Mouse (Mus musculus): ENCODE measurements at regions not wholly inside any gene's neighbourhood (a gene's known extent, or its start where the extent isn't known, plus 50 kb on each side); places are given as distances from the start of the nearest gene placed in this dataset.

DNA sequence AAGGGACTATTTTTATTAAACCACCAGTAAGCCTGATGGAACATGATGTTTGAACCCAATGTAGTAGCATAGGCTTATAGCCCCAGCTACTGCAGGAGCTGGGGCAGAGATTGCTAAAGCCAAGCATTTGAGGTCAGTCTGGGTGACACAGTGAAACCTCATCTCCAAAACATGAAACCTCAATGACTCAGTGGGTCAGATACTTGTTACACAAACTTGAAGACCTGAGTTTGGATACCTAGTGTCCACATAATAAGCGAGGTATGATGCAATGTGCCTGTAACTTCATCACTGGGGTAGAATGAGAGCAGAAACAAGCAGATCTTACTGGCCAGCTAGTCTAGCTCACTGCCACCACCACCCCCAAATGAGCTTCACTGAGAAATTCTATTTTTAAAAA lies 2162.1 kb downstream of the Gm37988 start:
- TF ChIP-seq CTCF (IDR thresholded peaks at IDR 0.05; ENCODE audit: low read depth) (no peak), EP300 (IDR thresholded peaks at IDR 0.05; ENCODE audit: low read depth) (no peak)

Measured in heart, postnatal 0 days (tissue).